Mouse (Mus musculus): ENCODE data around the gene Myo18a. TPM values are rescaled to one million over a fixed set of nuclear protein-coding genes. Genes with fewer than 3 reads are reported as not detected.
A peak's percentile ranks its signal among the peaks of the same experiment; 100 is the strongest.

Gene Myo18a
- total RNA-seq, 2 experiments from 2014 or later, result 53.9 to 80.1 TPM

DNA sequence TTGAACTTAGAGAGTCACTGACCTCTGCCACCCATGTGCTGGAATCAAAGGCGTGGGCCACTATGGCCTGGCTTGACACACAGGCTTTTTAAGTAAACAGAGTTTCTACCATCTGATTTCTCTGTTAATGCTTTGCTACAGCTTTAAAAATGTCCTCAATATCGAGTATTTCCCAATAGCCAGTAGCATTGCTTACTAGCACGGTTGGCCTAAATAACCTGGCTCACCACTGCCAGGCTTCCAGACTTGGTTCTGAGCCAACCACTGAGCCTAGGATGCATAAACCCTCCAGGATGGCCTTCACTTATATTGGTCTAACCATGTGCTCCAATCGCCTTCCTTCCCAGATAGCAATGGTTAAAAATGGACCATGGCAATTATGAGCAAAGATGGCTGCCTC, 137.7 kb downstream of the Myo18a start:
- DNase-seq, result peak; percentile 54

DNA sequence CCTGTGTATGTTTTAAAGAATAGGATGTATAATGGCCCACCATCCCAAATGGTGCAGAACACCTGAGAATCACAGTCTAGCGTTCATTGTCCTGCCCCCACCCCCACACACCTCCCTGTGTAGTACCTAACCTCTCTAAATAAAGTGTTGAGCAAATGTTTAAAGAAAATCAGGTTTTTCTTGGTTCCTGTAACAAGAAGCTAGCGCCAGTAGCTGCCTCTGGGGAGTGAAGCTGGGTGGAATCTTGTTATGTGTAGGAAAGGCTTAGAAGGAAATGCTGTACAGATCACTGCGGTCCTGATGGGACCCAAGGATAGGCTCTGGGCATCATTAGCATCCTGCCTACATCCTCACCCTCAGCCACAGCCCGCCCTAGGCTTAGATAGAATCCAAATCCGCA, 138.3 kb downstream of the Myo18a start:
- no peak for DNase-seq

GRCm38 (mm10) chr11:77901775-77902355, 138.8 kb downstream of the Myo18a start:
- DNase-seq, result peak; percentile 45

DNA sequence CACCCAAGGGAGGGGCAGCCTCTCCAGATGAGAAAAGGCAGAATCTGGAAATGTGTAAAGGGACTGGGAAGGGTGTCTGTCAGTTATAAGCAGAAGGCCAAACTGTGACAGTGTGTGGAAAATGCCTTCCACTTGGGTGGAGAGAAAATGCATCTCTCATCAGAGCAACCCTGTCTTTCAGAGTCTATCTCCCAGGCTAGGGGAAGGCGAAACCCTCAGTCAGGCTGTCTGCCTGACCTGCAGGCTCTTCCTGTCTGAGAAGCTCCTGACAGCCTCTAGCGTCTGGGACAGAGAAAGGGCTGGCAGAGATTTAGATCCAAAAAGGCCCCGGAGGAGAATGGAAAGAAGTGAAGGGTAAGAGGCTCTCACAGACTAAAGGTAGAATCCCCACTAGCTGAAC, 140.7 kb downstream of the Myo18a start:
- DNase-seq, result no peak

DNA sequence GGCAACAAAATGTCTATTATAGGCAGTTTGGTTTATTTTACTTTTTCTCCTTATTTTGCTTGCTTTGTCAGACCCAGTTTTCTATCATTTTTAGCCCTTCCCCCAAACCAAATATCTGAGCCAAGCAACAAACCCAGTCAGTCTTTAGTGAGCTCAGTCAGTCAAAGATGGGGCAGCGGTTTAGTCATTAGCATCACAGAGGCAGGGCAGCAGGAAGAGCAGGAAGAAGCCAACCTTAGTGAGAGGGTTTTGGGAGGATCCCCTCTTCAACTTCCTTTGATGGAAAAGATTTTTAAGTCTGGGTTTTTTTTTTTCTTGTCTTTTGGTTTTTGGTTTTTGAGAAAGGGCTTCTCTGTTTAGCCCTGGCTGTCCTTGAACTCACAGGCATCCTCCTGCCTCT, 141.7 kb downstream of the Myo18a start:
- no peak for DNase-seq

DNA sequence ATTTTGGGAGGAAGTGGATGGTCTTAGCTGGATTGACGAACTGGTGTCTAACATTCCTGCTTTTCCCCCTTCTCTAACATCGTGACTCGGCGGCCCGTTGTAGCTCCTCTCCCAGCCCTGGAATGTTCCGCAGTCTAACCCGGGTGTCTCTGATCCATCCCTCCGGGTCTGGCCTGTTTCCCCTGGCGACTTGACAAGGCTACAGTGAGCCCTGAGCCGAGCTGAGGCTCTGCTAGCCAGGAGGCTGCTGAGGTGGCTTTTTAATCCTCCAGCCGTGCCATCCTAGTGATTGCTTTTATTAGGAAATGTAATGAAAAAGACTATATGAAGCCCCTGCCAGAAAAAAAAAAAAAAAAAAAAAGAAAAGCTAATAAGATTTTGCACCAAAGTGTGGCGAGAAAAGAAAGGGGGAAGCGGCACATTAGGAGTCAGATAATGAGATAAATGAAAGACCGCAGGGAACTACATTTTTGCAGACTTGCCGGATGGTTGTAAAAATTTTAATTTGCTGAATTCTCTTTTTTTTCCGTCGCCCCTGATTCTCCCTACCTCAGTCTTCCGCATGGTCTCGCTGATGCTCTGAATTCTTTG, 143.1 kb downstream of the Myo18a start:
- DNase-seq, result no peak

- no peak for DNase-seq
Measured at GRCm38 (mm10) chr11:77906747-77907174, 143.7 kb downstream of the Myo18a start.

- no peak for DNase-seq
Measured at GRCm38 (mm10) chr11:77908468-77908867, 145.4 kb downstream of the Myo18a start.

DNA sequence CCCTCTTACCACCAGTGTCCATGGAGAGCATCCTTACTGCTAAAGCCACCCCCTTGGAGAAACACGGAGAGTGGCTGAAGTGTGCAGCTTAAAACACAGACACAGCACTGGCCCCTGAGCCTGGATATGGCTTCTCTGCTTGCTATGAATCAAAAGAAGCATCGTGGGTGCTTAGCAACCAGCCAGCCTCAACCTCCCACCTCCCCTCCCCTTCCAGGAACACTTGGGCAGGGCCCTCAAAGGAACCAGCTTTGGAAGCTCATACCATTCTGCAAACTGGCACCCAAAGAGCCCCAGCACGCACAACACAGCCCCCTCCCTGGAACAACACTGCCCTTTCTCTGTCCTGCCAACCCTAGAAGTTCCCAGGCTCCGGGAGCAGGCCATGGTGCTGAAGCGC, 146.3 kb downstream of the Myo18a start:
- no peak for DNase-seq

- no peak for DNase-seq
Measured at GRCm38 (mm10) chr11:77909776-77910175, 146.7 kb downstream of the Myo18a start.

GRCm38 (mm10) chr11:77913505-77913904, 150.5 kb downstream of the Myo18a start:
- no peak for DNase-seq

DNA sequence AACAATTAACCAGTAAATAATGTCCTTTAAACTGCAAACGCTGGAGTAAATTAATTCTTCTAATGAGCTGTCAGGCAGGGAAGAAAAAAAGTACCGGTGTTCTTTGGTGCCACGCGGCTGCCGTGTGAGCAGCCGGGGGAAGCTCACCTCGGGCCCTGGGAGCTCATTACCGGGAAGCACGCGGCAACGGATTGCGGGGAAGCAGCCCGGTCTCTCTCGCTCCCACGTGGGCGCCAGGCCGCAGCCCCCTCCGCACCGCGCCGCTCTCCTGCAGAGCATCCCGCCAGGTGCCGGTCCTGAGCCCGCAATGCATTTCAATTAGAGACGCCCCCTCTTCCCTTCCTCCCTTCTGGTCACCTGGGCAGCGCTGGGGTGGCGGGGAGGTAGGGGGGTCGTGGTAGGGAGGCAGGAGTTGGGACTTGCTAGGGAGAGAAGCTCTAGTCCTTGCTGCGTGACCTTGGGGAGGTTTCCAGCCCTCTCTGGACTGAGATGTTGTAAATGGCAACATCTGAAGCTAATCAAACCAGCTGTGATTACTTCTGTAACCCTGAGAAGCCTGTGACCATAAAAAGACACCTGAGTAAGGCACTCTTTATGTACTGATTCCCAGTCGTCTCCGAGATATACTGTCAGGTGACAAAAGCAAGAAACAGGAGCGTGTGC, 151.7 kb downstream of the Myo18a start:
- DNase-seq, result no peak

Other genes with a start within 250 kb of the Myo18a start
- gene Abhd15, start 248.1 kb upstream of the Myo18a start, total RNA-seq (2021), result 10 to 100 TPM; 26.1 to 27.5 TPM
- 10 to 100 TPM; 12.9 to 13.2 TPM for gene Trp53i13, start 247.3 kb upstream of the Myo18a start, total RNA-seq (2021)
- gene Gm10392, start 244.0 kb upstream of the Myo18a start, total RNA-seq (2021), result not detected
- 10 to 100 TPM; 45.4 to 52.4 TPM for gene Taok1, start 155.4 kb upstream of the Myo18a start, total RNA-seq (2021)
- 10 to 100 TPM; 66.1 to 69.1 TPM for gene Nufip2, start 77.1 kb upstream of the Myo18a start, total RNA-seq (2021)
- gene Cryba1, start 38.0 kb upstream of the Myo18a start, total RNA-seq (2021), result not detected
- gene Gm10277, start 24.5 kb downstream of the Myo18a start, total RNA-seq (2021), result not detected
- gene Pipox, start 130.8 kb downstream of the Myo18a start, total RNA-seq (2021), result 10 to 100 TPM; 14.0 to 25.8 TPM
- 1 to 10 TPM; 2.5 to 3.6 TPM for gene Sez6, start 167.6 kb downstream of the Myo18a start, total RNA-seq (2021)
- gene Phf12, start 219.5 kb downstream of the Myo18a start, total RNA-seq (2021), result 10 to 100 TPM; 42.9 to 55.3 TPM